Mouse (Mus musculus): ENCODE measurements at regions not wholly inside any gene's neighbourhood (a gene's known extent, or its start where the extent isn't known, plus 50 kb on each side); places are given as distances from the start of the nearest gene placed in this dataset.
"Not testable (repeated sequence)": the region's sequence is repeated elsewhere in the genome, so short reads cannot be mapped to it uniquely, and the experiment has no call there.

DNA sequence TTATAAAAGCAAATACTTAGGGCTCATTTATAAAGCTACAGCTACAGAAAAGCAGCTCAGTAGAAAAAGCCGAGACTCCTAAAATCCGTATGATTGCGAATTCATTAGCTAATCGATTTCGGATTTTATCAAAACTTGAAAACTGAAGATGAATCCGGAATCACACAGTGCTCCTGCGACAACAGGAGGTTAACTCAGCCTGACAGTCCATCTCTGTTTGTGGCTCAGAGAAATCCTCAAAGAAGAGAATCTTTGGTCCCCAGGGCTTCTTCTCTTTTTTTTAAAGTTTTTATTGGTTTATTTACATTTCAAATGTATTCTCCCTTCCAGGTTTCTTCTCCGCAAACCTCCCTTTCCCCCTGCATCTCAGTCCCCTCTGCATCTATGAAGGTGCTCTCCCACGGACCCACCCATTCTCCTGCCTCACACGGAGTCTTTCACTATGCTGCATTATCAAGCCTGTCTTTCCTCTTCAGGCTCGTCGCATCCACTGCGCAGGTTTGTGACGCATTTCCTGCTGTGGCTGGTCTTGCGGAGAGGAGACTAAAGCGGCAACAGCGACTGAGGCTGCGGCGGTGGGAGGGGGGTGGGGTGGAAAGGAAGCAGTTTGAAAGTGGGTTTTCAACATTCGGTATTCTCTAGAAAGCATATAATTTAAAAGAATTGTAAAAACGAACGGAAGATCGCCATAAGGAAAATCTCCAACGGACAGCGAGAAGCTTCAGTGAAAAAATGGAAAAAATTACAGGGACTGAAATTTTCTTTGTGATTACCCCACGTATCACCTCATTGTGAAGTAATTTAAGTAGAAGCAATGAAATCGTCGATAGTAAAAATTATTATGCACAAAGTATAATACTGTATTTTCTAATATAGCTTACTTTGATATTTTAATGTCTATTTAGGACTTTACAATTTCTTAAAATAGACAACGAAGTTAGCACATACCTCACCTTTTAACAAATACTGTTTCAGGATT, 482.5 kb upstream of the Snrpn start:
- not testable (repeated sequence) for H3K9me3 ChIP-seq (ENCODE audit: low read length); H3K27me3 ChIP-seq (ENCODE audit: insufficient read depth, low read length); H3K36me3 ChIP-seq (ENCODE audit: insufficient read depth); H3K4me1 ChIP-seq (ENCODE audit: insufficient read depth)
- WGBS: 33% methylated on average over 29 of the region's 29 CpGs
- DNase-seq: peak; percentile 87
- peak; percentile 100 for ATAC-seq
- peak overlapping the region; percentile 31 for H3K4me3 ChIP-seq (ENCODE audit: low read depth, low read length)
- H3K27ac ChIP-seq (ENCODE audit: low read depth, low read length): peak overlapping the region; percentile 70
- peak overlapping the region; percentile 47 for H3K9ac ChIP-seq
- peak overlapping the region; percentile 42 for H3K4me2 ChIP-seq (ENCODE audit: low read depth)

DNA sequence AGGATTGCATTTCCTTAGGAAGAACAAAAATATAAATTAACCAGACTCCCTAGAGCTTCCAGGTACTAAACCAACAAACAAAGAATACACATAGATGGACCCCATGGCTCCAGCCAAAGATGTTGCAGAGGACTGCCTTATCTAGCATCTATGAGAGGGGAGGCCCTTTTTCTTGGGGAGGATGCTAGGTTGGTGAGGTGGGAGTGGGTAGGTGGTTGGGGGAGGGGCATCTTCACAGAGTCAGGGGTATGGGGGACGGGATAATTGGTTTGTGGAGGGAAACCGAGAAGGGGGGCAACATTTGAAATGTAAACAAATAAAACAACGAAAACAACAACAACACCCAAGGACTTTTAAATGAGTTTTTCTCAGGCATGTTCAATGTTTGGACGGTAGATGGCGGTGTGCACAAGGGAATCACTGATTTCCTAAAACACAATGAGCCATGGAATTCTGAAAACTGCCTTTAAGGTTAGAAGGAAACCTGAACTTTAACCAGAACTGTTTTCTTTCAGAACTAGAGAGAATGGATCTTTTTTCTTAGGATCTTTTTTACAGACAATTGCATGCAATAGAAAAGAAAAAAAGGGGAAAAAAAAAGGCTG, 477.2 kb upstream of the Snrpn start:
- peak; percentile 67 for DNase-seq
- H3K36me3 ChIP-seq (ENCODE audit: insufficient read depth); H3K27me3 ChIP-seq (ENCODE audit: insufficient read depth, low read length); H3K4me3 ChIP-seq (ENCODE audit: low read depth, low read length); H3K9ac ChIP-seq; ATAC-seq; H3K4me1 ChIP-seq (ENCODE audit: insufficient read depth); H3K4me2 ChIP-seq (ENCODE audit: low read depth); H3K27ac ChIP-seq (ENCODE audit: low read depth, low read length); H3K9me3 ChIP-seq (ENCODE audit: low read length): not testable (repeated sequence)
- peak; percentile 68 for TF ChIP-seq CTCF (IDR thresholded peaks at IDR 0.05; ENCODE audit: low read depth)
- WGBS: 10% methylated on average over 5 of the region's 5 CpGs
